Mouse (Mus musculus) thymus, adult 2 months (tissue): ENCODE measurements around the gene Mtg2.
A peak's percentile ranks its signal among the peaks of the same experiment; 100 is the strongest.

Experiments used
- CTCF ChIP-seq: fragments of 200-500 bp; IDR thresholded peaks from 2 replicates; pipeline ENCODE4 v1.5.1; 2012; ENCODE audit warnings: mild to moderate bottlenecking, control low read depth, low read length, moderate library complexity, borderline replicate concordance; ENCODE audit not compliant: control insufficient read depth, poor library complexity, insufficient read depth; ENCODE audit errors: extremely low read depth
- POLR2A ChIP-seq: fragments of 200-500 bp; IDR thresholded peaks from 2 replicates; pipeline ENCODE4 v1.6.1; 2012; ENCODE audit warnings: mild to moderate bottlenecking, low read length, control low read depth, moderate library complexity; ENCODE audit not compliant: control insufficient read depth, poor library complexity, insufficient read depth; ENCODE audit errors: extremely low read depth

DNA sequence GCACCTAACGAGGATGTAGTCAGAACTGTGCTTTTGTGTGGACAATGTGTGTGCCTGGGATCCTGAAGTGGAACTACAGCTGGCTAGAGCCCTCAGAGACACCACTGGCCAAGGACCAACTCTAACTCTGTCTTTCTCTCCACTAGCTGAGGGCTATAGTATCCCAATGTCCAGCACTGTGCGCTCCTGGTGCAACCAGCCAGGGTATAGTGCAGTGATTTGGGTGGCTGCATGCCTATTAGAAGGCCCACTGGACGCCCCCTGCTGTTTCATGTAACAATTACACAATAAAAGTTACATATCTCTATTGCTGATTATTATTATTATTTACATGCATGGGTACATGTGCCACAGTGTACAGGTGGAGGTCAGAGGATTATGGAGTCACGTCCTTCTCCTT lies 25.1 kb upstream of the Mtg2 start:
- TF ChIP-seq CTCF (peak; percentile 62; the same call in 1 of the 2 replicates), POLR2A (no peak)
